Mouse (Mus musculus): Measurements from ENCODE around the gene Smpd3.

DNA sequence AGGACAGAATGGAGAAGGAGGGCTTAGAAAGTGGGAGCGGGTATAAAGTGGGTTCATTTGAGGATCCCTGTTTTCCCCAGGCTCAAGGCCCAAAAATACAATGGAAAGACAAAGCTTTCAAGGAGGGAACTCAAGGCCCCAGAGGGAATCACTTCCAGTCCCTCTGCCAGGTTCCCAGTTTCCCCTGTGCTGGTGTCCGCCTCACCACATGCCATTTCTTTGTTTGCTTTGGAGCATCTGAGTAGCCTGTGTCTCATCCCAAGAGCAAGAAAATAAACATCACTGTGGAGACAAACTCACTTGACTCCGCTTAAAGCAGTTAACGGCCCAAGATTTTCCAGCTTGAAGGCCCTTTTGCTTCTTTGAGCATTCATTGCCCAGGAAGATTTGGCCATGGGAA lies 20.7 kb downstream of the Smpd3 start:
- TF ChIP-seq CTCF (IDR thresholded peaks at IDR 0.05; ENCODE audit: low read depth, low read length) (no peak), POLR2A (IDR thresholded peaks at IDR 0.05; ENCODE audit: extremely low read depth, insufficient read depth, low read length) (no peak)

Data from liver, adult 2 months (tissue).